Mouse (Mus musculus) ES-Bruce4 (cell line): Measurements from ENCODE around the gene Ccdc173. TPM values are rescaled to one million over a fixed set of nuclear protein-coding genes. Genes with fewer than 3 reads are reported as not detected.
"Not testable (repeated sequence)": the region's sequence is repeated elsewhere in the genome, so short reads cannot be mapped to it uniquely, and the experiment has no call there.

Source experiments
- H3K27ac ChIP-seq: 2 replicates; pipeline ENCODE4 v1.5.1; 2012; ENCODE audit warnings: low read length, inconsistent platforms; ENCODE audit not compliant: insufficient read depth
- H3K27me3 ChIP-seq: 2 replicates; pipeline ENCODE4 v1.6.1; 2012; ENCODE audit warnings: mild to moderate bottlenecking, low read length, inconsistent platforms; ENCODE audit not compliant: control insufficient read depth, poor library complexity, insufficient read depth, severe bottlenecking
- H3K36me3 ChIP-seq: 2 replicates; pipeline ENCODE4 v1.6.1; 2012; ENCODE audit warnings: inconsistent platforms, mild to moderate bottlenecking, low read length, moderate library complexity; ENCODE audit not compliant: control insufficient read depth, poor library complexity, insufficient read depth, severe bottlenecking
- H3K4me1 ChIP-seq: one replicate; pipeline ENCODE4 v1.8.1; 2011; ENCODE audit warnings: low read length; ENCODE audit not compliant: control insufficient read depth, insufficient read depth
- H3K4me3 ChIP-seq: 2 replicates; pipeline ENCODE4 v1.5.1; 2011; ENCODE audit warnings: low read depth, mild to moderate bottlenecking, low read length
- H3K9ac ChIP-seq: 2 replicates; pipeline ENCODE4 v1.6.1; 2012; ENCODE audit warnings: low read depth, mild to moderate bottlenecking, inconsistent platforms; ENCODE audit not compliant: poor library complexity, severe bottlenecking
- H3K9me3 ChIP-seq: replicated peaks from 2 replicates; pipeline ENCODE4 v1.6.1; 2012; ENCODE audit warnings: mild to moderate bottlenecking, low read length, inconsistent platforms; ENCODE audit not compliant: control insufficient read depth, poor library complexity, insufficient read depth, severe bottlenecking
- CTCF ChIP-seq: IDR thresholded peaks from one replicate; pipeline ENCODE4 v1.8.1; 2011; ENCODE audit warnings: low read depth, low read length
- EP300 ChIP-seq: IDR thresholded peaks from 2 replicates; pipeline ENCODE4 v1.6.1; 2011; ENCODE audit warnings: low read depth, low read length; ENCODE audit not compliant: insufficient read depth
- POLR2A ChIP-seq: IDR thresholded peaks from one replicate; pipeline ENCODE4 v1.8.1; 2011; ENCODE audit warnings: low read length; ENCODE audit not compliant: insufficient read depth
- polyA plus RNA-seq: library from polyadenylated mRNA; stranded (reverse); fragments of >200 nt; gene quantifications from 2 replicates; pipeline ENCODE4 v1.2.4, GENCODE M21; 2011; ENCODE audit warnings: low read depth; ENCODE audit not compliant: missing spikeins, insufficient read depth, insufficient read length

The Ccdc173 gene
- polyA plus RNA-seq, 1 experiment: 3.7 TPM

GRCm38 (mm10) chr2:69820201-69820600 lies 30.8 kb upstream of the Ccdc173 start:
- H3K4me3 ChIP-seq: no peak overlapping the region
- no peak for TF ChIP-seq POLR2A
- no peak for TF ChIP-seq CTCF
- no peak for TF ChIP-seq EP300
- no peaks in the 10 kb centered on the region for H3K36me3 ChIP-seq
- H3K9me3 ChIP-seq: no peaks in the 10 kb centered on the region
- H3K9ac ChIP-seq: no peak overlapping the region
- no peak overlapping the region for H3K27ac ChIP-seq
- no peaks in the 10 kb centered on the region for H3K4me1 ChIP-seq
- H3K27me3 ChIP-seq: peaks cover 6% of the 10 kb centered on the region; the same call in 1 of the 2 replicates

GRCm38 (mm10) chr2:69818350-69819085 lies 29.1 kb upstream of the Ccdc173 start:
- H3K36me3 ChIP-seq: no peaks in the 10 kb centered on the region
- no peak overlapping the region for H3K27ac ChIP-seq
- TF ChIP-seq POLR2A: no peak
- peaks cover 1% of the 10 kb centered on the region; the same call in 1 of the 2 replicates for H3K27me3 ChIP-seq
- no peaks in the 10 kb centered on the region for H3K9me3 ChIP-seq
- no peak overlapping the region for H3K9ac ChIP-seq
- H3K4me3 ChIP-seq: no peak overlapping the region
- H3K4me1 ChIP-seq: no peaks in the 10 kb centered on the region

DNA sequence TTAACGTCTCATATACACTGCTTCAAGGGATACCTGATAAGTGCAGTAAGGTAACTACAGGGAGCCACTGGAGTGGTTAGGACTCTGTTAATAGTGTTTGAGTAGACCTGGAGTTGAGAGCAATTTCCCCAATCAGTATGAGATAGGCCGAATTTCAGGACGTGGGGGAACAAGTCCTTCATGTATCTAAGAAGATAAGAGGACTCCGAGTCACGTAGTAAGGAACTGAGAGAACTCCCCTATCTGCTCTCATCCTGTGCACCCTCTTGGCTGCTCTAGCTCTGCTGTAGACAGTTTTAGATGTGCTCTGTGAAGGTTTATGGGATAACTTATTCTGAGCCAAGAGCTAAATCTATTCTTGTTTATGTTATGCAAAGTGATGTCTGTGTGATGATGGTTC lies 27.2 kb upstream of the Ccdc173 start:
- no peaks in the 10 kb centered on the region for H3K4me1 ChIP-seq

GRCm38 (mm10) chr2:69811349-69811748 lies 22.0 kb upstream of the Ccdc173 start:
- not testable (repeated sequence) for H3K27me3 ChIP-seq, H3K9ac ChIP-seq

More for the DNA sequence above, 27.2 kb upstream of the Ccdc173 start:
- Histone ChIP-seq H3K9ac (no peak overlapping the region), H3K27me3 (peaks cover 1% of the 10 kb centered on the region; the same call in 1 of the 2 replicates), H3K27ac (no peak overlapping the region), H3K4me3 (no peak overlapping the region), H3K36me3 (no peaks in the 10 kb centered on the region), H3K9me3 (no peaks in the 10 kb centered on the region)
- TF ChIP-seq CTCF (no peak), POLR2A (no peak), EP300 (no peak)

DNA sequence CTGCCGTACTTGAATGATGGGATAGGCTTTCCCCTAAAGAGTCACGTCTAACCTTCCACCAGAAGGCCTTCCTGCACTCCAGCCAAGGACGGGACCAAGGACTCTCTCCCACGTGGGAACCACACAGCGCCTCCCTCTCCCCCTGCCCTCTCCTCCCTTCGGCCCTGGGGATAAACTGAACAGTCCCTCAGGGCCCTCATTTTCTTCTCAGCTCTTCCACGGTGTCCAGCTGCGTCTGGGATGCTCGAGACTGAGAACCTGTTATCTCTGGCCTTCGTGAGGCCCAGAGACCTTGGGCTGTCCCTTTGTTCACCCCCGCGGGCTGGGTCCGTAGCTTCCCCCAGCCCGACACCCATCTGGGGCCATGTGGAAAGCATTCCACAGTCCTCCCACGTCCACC lies 20.8 kb upstream of the Ccdc173 start:
- Histone ChIP-seq H3K4me3 (no peak overlapping the region), H3K36me3 (no peaks in the 10 kb centered on the region), H3K27ac (no peak overlapping the region), H3K9ac (no peak overlapping the region), H3K9me3 (no peaks in the 10 kb centered on the region), H3K4me1 (no peaks in the 10 kb centered on the region), H3K27me3 (no peaks in the 10 kb centered on the region; the same call in 1 of the 2 replicates)
- TF ChIP-seq EP300: no peak
- TF ChIP-seq POLR2A: no peak
- no peak for TF ChIP-seq CTCF

More at GRCm38 (mm10) chr2:69811349-69811748, 22.0 kb upstream of the Ccdc173 start:
- not testable (repeated sequence) for H3K9me3 ChIP-seq, H3K4me3 ChIP-seq, H3K36me3 ChIP-seq, H3K4me1 ChIP-seq, H3K27ac ChIP-seq

DNA sequence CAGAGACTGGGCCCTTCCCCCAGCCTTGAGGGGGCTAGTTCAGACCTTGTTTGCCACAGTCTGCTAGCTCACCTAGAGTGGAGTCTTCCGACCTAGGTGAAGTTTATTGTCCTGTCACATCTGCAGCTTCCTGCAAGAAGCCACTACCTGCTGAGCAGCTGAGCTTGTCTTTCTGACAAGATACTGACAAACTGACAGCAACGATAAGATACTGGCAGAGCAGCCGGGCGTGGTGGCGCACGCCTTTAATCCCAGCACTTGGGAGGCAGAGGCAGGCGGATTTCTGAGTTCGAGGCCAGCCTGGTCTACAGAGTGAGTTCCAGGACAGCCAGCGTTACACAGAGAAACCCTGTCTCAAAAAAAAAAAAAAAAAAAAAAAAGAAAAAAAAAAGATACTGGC lies 15.3 kb upstream of the Ccdc173 start:
- H3K36me3 ChIP-seq, H3K27ac ChIP-seq, H3K27me3 ChIP-seq, H3K4me3 ChIP-seq, H3K9me3 ChIP-seq, H3K9ac ChIP-seq, H3K4me1 ChIP-seq: not testable (repeated sequence)
